Mouse (Mus musculus): Measurements from ENCODE around the gene Ddx10.

DNA sequence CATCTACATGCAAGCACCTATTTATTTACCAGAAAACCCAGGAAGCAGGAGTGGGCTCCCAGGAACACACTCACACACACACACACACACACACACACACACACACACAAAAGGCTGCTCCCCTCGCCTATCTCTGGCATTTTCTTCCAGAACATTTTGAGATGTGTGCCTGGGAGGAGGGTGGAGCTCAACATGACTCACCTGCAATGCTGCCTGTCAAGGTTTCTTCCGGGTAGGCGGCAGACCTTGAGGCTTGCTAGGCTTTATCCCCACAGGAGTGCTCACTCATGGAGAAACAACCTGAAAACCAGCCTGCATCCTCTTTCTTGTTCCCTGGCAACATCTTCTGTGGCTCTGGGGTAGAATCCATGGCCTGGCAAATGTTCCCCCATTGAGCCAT is 171.9 kb downstream of the Ddx10 start:
- TF ChIP-seq POLR2A (IDR thresholded peaks at IDR 0.05; ENCODE audit: extremely low read depth, insufficient read depth, low read length) (no peak), CTCF (IDR thresholded peaks at IDR 0.05; ENCODE audit: extremely low read depth, insufficient read depth, low read length) (no peak)
